Mouse (Mus musculus) forebrain, embryonic 11.5 days (tissue): ENCODE data around the gene Ttc19. TPM values are rescaled to one million over a fixed set of nuclear protein-coding genes. Genes with fewer than 3 reads are reported as not detected.

ENCODE experiments used
- ATAC-seq: fragments of 200-750 bp; cut with Nextera tagmentation; replicated peaks from 2 replicates; pipeline ENCODE4 v1.8.0; 2017; ENCODE audit warnings: moderate TSS enrichment; ENCODE audit not compliant: low FRiP score
- DNase-seq: peaks from one replicate; pipeline ENCODE4 v3.0.0-alpha.2; 2017; ENCODE audit warnings: low spot score
- H3K27ac ChIP-seq: fragments of 300-500 bp; sonication (generic); 2 replicates; pipeline ENCODE4 v1.5.1; 2014; ENCODE audit warnings: low read depth, low read length
- H3K27me3 ChIP-seq: fragments of 300-500 bp; sonication (generic); 2 replicates; pipeline ENCODE4 v1.6.1; 2014; ENCODE audit warnings: mild to moderate bottlenecking, low read length, mixed read lengths; ENCODE audit not compliant: control insufficient read depth, insufficient read depth
- H3K36me3 ChIP-seq: fragments of 300-500 bp; sonication (generic); 2 replicates; pipeline ENCODE4 v1.6.1; 2014; ENCODE audit warnings: mild to moderate bottlenecking, low read length, moderate library complexity, mixed read lengths; ENCODE audit not compliant: control insufficient read depth, insufficient read depth
- H3K4me1 ChIP-seq: fragments of 300-500 bp; sonication (generic); replicated peaks from 2 replicates; pipeline ENCODE4 v1.6.1; 2014; ENCODE audit warnings: low read length, mixed read lengths; ENCODE audit not compliant: control insufficient read depth, insufficient read depth
- H3K4me2 ChIP-seq: fragments of 300-500 bp; sonication (generic); 2 replicates; pipeline ENCODE4 v1.6.1; 2014; ENCODE audit warnings: low read depth, mild to moderate bottlenecking, low read length, moderate library complexity, mixed read lengths; ENCODE audit not compliant: severe bottlenecking
- H3K4me3 ChIP-seq: fragments of 300-500 bp; sonication (generic); 2 replicates; pipeline ENCODE4 v1.5.1; 2014; ENCODE audit warnings: low read depth, low read length
- H3K9ac ChIP-seq: fragments of 300-500 bp; sonication (generic); 2 replicates; pipeline ENCODE4 v1.6.1; 2014; ENCODE audit warnings: low read length
- H3K9me3 ChIP-seq: fragments of 300-500 bp; sonication (generic); 2 replicates; pipeline ENCODE4 v1.6.1; 2016; ENCODE audit warnings: low read length, mixed read lengths; ENCODE audit not compliant: control insufficient read depth
- WGBS: fragments of 180-500 bp; shearing (Covaris S2); extraction: QIAGEN DNeasy Blood & Tissue Kit; methylation state at CpG from one replicate; pipeline ENCODE4 v1.1.7; 2014; 5-methylcytosine and 5-hydroxymethylcytosine counted together
- polyA plus RNA-seq: library from polyadenylated mRNA; unstranded; fragments of >200 nt; fragmentation: Nextera tagmentation; extraction: Ambion mirVana; gene quantifications from 2 replicates; pipeline ENCODE4 v1.2.1, GENCODE M21; 2014

The Ttc19 gene
- polyA plus RNA-seq, 1 experiment from 2014 or later: 21.1 TPM

DNA sequence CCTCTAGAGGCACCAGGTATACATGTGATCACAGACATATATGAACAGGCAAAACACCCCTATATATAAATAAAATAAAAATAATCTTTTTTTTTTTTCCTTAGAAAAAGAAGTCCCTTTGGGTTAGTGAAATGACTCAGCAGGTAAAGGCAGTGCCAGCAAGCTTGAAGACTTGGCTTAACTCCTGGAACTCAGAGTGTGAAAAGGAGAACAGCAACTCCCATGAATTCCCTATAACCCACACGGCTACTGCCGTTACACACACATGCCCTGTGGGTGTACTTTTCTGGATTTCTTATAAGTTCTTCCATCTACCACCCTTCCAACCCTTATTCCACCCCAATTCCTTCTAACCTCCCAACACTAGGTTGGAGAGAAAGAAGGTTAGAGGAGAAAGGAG lies 24.6 kb downstream of the Ttc19 start:
- no peaks in the 10 kb centered on the region for H3K4me1 ChIP-seq
- no peaks in the 10 kb centered on the region for H3K36me3 ChIP-seq
- no peak overlapping the region for H3K4me2 ChIP-seq
- DNase-seq (no peak), ATAC-seq (no peak)
- H3K27me3 ChIP-seq: no peaks in the 10 kb centered on the region
- 100% methylated on average over 2 of the region's 2 CpGs for WGBS
- H3K27ac ChIP-seq: no peak overlapping the region
- no peak overlapping the region for H3K9ac ChIP-seq
- no peaks in the 10 kb centered on the region for H3K9me3 ChIP-seq
- H3K4me3 ChIP-seq: no peak overlapping the region

DNA sequence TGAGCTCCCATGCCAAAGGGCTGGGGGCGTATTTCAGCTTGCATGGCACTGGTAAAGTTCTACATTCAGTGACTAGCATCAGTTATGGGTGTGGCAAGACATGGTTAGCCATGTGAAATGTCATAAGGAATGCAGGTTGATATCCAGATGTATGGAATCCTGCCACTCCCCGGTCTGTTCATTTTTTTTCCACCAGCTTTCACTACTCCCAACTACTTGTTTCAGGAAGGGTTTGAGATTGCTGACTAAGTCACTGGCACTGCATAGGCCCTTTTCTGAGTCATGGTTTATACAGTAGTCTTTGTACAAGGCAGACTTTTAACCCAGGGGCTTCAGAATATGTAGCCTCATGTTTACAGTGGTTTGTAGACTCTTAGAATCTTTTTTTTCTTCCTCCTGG lies 28.0 kb downstream of the Ttc19 start:
- Histone ChIP-seq H3K27me3 (no peaks in the 10 kb centered on the region), H3K4me1 (no peaks in the 10 kb centered on the region), H3K9me3 (no peaks in the 10 kb centered on the region), H3K27ac (no peak overlapping the region), H3K4me3 (no peak overlapping the region), H3K4me2 (no peak overlapping the region), H3K36me3 (no peaks in the 10 kb centered on the region; the same call in 1 of the 2 replicates), H3K9ac (no peak overlapping the region)
- DNase-seq (no peak), ATAC-seq (no peak)
- WGBS: 96% methylated on average over 2 of the region's 2 CpGs

DNA sequence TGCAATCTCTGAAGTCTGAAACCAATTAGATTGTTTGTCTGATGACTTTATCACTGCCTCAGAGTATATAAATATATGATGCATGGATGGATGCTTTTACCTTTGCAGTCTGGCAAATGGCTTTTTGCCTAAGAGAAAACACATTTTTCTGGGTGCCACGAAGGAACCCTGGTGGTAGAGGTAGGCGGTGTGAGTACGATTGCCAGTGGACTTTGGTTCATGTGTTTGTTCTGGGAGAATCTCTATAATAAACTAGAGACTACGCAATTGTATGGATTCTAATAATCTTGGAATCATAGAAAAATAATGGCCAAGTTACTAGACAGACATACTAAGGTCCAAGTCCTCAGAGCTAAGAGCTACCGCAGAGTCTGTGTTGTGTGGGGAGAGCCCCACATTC lies 33.7 kb downstream of the Ttc19 start:
- Histone ChIP-seq H3K4me2 (no peak overlapping the region), H3K36me3 (peaks cover 3% of the 10 kb centered on the region; the same call in 1 of the 2 replicates), H3K27me3 (no peaks in the 10 kb centered on the region), H3K9me3 (no peaks in the 10 kb centered on the region), H3K9ac (no peak overlapping the region), H3K4me3 (no peak overlapping the region), H3K4me1 (no peaks in the 10 kb centered on the region), H3K27ac (no peak overlapping the region)
- DNase-seq (no peak), ATAC-seq (no peak)
- 93% methylated on average over 5 of the region's 5 CpGs for WGBS

DNA sequence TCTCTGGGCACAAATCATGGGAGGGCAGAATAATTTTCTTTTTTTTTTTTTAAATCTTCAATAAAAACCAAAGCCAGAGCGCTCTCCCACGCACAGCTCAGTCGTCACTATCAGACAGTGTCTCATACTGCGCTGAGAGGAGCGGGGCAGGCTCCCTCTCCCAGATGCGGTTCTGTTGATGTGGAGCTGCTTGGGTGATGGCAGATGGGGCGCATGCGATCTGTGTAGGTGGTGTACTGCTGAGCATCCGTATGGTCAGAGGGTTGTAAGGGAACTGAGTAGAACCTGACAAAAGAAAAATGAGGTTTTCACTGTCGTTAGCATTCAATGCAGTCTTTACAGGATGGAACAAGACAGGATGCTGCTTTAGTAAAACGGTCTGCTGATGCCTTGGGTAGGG lies 36.5 kb downstream of the Ttc19 start:
- Histone ChIP-seq H3K4me3 (no peak overlapping the region), H3K27me3 (no peaks in the 10 kb centered on the region), H3K36me3 (peaks cover 8% of the 10 kb centered on the region; the same call in 1 of the 2 replicates), H3K9me3 (no peaks in the 10 kb centered on the region), H3K27ac (no peak overlapping the region), H3K4me1 (no peaks in the 10 kb centered on the region), H3K9ac (no peak overlapping the region), H3K4me2 (no peak overlapping the region)
- ATAC-seq (no peak), DNase-seq (no peak)
- WGBS: 92% methylated on average over 11 of the region's 11 CpGs

DNA sequence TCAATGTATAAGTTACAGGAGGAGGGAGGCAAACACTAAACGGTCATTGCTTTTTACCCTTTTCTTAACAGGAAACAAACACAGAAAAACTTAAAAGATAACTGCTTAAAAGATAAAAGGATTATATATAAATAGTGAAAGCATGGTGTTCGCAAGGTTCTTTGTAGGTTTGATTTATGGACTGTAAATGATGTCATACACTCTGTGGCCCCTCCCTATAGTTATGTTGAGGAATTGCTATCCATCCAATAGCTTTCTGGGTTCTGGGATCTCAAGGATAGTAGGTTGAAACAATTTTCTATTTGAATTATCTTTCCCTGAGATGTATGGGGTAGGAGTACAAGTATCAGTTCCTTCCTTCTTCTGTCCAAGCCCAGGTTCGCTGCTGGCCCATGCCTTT lies 38.8 kb downstream of the Ttc19 start:
- DNase-seq (no peak), ATAC-seq (no peak)
- H3K4me2 ChIP-seq: no peak overlapping the region
- H3K27ac ChIP-seq: no peak overlapping the region
- H3K4me1 ChIP-seq: no peaks in the 10 kb centered on the region
- peaks cover 12% of the 10 kb centered on the region; the same call in 1 of the 2 replicates for H3K36me3 ChIP-seq
- no peaks in the 10 kb centered on the region for H3K9me3 ChIP-seq
- no peak overlapping the region for H3K4me3 ChIP-seq
- H3K9ac ChIP-seq: no peak overlapping the region
- WGBS: 94% methylated on average over 3 of the region's 3 CpGs
- H3K27me3 ChIP-seq: no peaks in the 10 kb centered on the region

DNA sequence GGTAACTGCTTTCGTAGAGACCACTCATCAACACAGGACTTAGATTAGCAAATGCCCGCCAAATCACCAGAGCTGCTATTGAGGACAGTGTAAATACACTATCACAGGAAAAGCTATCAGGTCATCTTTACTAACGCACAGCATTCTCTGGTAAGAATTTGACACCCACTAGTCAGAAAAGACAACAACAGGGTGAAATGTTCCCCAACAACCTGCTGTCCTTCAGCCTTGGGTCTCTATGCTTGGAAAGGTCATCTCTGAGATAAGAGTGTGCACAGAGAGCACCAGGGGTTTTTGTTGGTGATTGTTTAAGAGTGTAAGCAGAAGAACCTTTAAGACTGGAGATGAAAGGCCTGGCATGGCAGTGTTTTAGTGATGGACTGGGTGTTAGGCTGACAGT lies 42.4 kb downstream of the Ttc19 start:
- DNase-seq (no peak), ATAC-seq (no peak)
- H3K4me1 ChIP-seq: no peaks in the 10 kb centered on the region
- no peak overlapping the region for H3K9ac ChIP-seq
- no peaks in the 10 kb centered on the region for H3K9me3 ChIP-seq
- WGBS: 97% methylated on average over 3 of the region's 3 CpGs
- H3K36me3 ChIP-seq: peaks cover 9% of the 10 kb centered on the region; the same call in 1 of the 2 replicates
- H3K4me3 ChIP-seq: no peak overlapping the region
- H3K4me2 ChIP-seq: no peak overlapping the region
- H3K27ac ChIP-seq: no peak overlapping the region
- H3K27me3 ChIP-seq: no peaks in the 10 kb centered on the region

DNA sequence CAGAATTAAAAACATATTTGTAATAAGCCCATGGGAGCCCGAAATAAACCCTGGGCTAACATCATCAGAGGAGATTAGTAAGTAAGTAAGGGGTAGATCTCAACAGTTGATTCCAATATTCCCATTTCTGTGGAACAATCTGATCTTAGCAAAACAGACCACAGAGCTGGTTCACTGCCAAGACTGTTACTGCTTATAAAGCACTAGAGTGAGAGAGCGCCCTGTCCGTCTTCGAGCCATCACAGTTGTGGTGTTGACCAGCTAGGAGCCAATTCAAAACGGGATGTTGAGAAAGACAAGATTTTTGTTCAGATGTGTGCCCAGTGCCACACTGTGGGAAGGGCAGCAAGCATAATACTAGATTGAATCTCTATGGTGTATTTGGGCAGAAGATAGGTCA lies 49.9 kb downstream of the Ttc19 start:
- ATAC-seq (no peak), DNase-seq (no peak)
- Histone ChIP-seq H3K4me2 (no peak overlapping the region), H3K27me3 (no peaks in the 10 kb centered on the region), H3K9me3 (no peaks in the 10 kb centered on the region), H3K36me3 (peaks cover 2% of the 10 kb centered on the region; the same call in 1 of the 2 replicates), H3K9ac (no peak overlapping the region), H3K27ac (no peak overlapping the region), H3K4me1 (no peaks in the 10 kb centered on the region), H3K4me3 (no peak overlapping the region)
- WGBS: 99% methylated on average over 5 of the region's 5 CpGs

DNA sequence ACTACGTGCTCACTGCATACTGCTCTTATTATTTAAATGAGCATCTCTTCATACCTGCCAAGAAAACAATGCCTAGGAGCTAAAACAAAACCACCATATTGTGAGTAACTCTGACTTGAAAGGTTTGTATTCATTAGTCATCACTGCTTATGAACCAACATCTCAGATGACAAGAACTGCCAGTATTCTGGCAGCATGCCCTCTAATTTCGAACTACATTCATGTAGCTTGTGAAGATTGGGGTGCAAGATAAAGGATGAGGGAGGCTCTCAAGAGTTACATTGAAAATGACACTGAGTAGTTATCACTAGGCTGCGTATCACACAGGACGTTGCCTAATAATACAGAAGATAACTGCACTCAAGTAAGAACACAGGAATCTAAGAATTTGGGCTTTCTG lies 51.0 kb downstream of the Ttc19 start:
- Histone ChIP-seq H3K4me3 (no peak overlapping the region), H3K9me3 (no peaks in the 10 kb centered on the region), H3K4me1 (no peaks in the 10 kb centered on the region), H3K27me3 (no peaks in the 10 kb centered on the region), H3K4me2 (no peak overlapping the region), H3K27ac (no peak overlapping the region), H3K9ac (no peak overlapping the region), H3K36me3 (peaks cover 6% of the 10 kb centered on the region; the same call in 1 of the 2 replicates)
- no peak for ATAC-seq
- no peak for DNase-seq
- WGBS: 95% methylated on average over 4 of the region's 4 CpGs

DNA sequence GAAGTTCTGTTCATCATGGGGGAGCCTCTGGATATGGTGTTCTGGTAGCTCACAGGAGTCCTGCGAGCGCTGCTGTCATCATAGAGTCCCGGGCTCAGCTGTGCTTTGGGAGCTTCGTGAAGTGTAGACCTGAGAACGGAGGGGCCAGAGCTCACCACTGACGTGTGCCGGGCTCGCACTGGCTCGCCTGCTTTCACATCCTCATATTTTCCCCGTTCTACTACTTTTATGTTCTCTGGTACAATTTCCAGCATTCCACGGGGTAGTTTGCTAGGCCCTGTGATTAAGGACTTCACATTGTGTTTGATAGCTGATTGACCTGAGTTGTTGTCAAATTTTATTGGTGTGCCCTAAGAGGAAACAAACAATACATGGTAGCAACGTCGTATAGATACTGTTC lies 61.7 kb downstream of the Ttc19 start:
- no peak overlapping the region for H3K4me2 ChIP-seq
- 95% methylated on average over 13 of the region's 13 CpGs for WGBS
- H3K9me3 ChIP-seq: no peaks in the 10 kb centered on the region
- no peak overlapping the region for H3K9ac ChIP-seq
- DNase-seq (no peak), ATAC-seq (no peak)
- no peak overlapping the region for H3K27ac ChIP-seq
- no peaks in the 10 kb centered on the region for H3K4me1 ChIP-seq
- H3K4me3 ChIP-seq: no peak overlapping the region
- H3K36me3 ChIP-seq: peaks cover 8% of the 10 kb centered on the region; the same call in 1 of the 2 replicates
- no peaks in the 10 kb centered on the region for H3K27me3 ChIP-seq
